Mouse (Mus musculus) gastrocnemius, adult 2 months (tissue): ENCODE measurements around the gene Tedc2. TPM values are rescaled to one million over a fixed set of nuclear protein-coding genes. Genes with fewer than 3 reads are reported as not detected.

Experiments used
- DNase-seq: peaks from one replicate; pipeline ENCODE4 v3.0.0; 2022
- H3K27ac ChIP-seq: fragments of 200-600 bp; 2 replicates; pipeline ENCODE4 v1.8.1; 2022; ENCODE audit warnings: mild to moderate bottlenecking
- H3K4me3 ChIP-seq: fragments of 200-600 bp; 2 replicates; pipeline ENCODE4 v1.8.1; 2022; ENCODE audit warnings: mild to moderate bottlenecking, moderate library complexity
- CTCF ChIP-seq: fragments of 200-600 bp; IDR thresholded peaks from 2 replicates; pipeline ENCODE4 v1.8.1; 2022; ENCODE audit warnings: antibody characterized with exemption, mild to moderate bottlenecking, moderate library complexity
- intact Hi-C: fragments of 180-260 bp; cut with DNase I; formaldehyde crosslinking; loops from one replicate; pipeline ENCODE4 v1.15.1; 2025
- total RNA-seq, 2 experiments: library from RNA; stranded (reverse); gene quantifications; 2 replicates each; pipeline ENCODE4 v1.2.3; 2021

Gene Tedc2
- total RNA-seq, 2 experiments from 2014 or later, result 1.4 to 2.5 TPM

DNA sequence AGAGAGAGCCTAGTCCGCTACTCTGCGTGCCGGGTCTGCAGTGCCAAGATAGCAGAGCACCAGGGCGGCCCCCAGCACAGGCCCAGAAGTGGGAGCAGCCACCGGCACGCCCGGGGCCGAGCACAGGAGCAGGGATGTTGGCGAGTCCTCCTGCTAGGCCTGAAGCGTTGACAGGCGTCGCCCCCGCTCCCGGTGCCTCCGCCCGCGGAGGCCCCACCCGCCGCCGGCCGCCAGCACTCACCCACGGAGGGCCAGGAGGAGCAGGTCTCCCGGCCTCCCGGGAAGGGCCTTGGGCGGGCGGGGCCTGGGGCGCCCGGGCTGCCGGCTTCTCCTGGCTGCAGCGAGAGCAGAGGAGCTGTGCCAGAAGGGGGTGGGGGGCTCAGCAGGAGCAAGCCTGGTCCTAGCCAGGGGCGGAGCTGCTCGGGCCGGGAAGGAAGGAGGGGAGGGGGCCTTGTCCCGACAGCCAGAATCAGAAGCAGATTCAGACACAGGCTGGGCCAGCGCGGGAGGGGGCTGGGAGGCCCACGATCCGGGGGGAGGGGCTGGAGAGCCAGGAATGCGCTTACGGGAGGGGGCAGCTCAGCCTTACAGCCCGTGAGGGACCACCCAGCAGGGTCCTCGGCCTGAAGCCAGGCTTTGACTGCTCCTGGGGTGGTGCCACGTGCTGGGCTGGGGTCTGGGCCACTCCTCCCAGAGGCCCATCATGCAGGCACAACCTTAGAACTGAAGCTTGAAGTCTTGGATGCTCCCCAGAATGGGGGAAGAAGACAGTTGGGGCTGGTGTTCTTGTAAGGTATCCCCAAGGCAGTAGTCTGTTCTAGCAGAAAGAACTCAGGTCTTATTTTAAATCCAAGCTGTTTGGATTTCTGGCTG is 11.4 kb downstream of the Tedc2 start, which contains the start of gene Ntn3:
Gene Ntn3 (minus strand): TSS at position 489 of the 873 bp plus-strand sequence.
- intact Hi-C loops, result no loop called here
- peak; percentile 64 for DNase-seq
- peak within 1 kb of the TSS; percentile 70 for H3K27ac ChIP-seq
- H3K4me3 ChIP-seq, result peak within 1 kb of the TSS; percentile 77
- no peak for TF ChIP-seq CTCF

DNA sequence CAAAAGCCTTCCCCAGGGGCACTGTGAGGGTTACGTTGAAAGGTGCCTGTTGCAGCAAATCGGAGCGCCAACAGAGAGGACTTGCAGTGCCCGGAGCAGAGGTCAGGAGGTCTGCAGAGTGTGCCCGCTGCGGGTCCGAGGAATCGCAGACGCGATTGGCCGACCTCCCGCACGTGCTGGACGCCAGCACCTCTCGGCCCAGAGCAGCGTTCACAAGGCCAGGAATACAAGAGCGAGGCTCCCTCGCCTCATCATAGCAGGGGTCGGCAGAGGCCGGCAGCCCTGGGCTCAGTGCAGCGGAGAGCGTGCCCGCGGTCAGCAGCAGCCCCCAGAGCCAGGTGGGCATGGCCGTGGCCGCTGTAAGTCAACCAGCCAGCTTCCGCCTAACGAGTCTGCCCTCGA is 12.0 kb downstream of the Tedc2 start:
- intact Hi-C loops, result no loop called here
- H3K27ac ChIP-seq, result peak overlapping the region; percentile 70
- no peak for TF ChIP-seq CTCF

DNA sequence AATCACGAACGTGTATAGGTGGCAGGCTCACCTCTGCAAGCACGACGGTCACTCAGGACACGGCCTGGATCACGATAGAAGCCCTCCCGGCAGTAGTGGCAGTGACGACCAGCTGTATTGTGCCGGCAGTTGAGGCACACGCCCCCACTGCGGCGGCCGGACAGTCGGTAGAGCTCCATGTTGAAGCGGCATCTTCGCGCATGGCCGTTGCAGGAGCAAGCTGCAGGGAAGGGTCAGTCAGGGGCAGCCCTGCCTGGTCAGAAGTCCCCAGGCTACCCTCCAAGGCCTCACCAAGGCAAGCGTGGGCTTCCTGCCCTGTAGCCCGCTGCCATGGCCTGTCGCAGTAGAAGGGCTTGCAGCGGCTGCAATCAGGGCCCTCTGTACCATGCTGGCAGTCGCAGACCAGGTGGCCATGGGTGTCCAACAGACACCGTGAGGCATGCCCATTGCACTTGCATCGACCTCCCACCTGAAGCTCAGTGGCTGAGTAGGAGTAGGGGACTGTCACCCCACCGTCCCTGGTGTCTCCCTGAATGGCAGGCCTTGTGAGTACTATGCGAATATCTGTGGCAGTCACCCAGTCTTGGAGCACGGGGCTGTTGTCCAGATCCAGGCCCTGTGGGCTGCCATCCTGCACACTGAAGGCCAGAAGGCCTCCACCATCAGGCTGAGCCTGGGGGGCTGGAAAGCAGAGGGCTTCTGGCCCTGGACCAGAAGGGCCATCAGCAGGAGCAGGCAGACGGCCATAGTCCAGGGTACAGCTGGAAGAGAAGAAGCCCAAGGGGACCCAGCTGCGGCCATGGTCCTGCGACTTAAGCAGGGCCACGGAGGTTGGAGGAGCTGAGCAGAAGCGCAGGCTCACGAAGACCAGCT is 12.6 kb downstream of the Tedc2 start:
- Histone ChIP-seq H3K27ac (peak overlapping the region; percentile 70; the same call in 1 of the 2 replicates), H3K4me3 (peak overlapping the region; percentile 77)

More for the DNA sequence above, 12.0 kb downstream of the Tedc2 start:
- peak; percentile 56 for DNase-seq
- H3K4me3 ChIP-seq, result peak overlapping the region; percentile 77

DNA sequence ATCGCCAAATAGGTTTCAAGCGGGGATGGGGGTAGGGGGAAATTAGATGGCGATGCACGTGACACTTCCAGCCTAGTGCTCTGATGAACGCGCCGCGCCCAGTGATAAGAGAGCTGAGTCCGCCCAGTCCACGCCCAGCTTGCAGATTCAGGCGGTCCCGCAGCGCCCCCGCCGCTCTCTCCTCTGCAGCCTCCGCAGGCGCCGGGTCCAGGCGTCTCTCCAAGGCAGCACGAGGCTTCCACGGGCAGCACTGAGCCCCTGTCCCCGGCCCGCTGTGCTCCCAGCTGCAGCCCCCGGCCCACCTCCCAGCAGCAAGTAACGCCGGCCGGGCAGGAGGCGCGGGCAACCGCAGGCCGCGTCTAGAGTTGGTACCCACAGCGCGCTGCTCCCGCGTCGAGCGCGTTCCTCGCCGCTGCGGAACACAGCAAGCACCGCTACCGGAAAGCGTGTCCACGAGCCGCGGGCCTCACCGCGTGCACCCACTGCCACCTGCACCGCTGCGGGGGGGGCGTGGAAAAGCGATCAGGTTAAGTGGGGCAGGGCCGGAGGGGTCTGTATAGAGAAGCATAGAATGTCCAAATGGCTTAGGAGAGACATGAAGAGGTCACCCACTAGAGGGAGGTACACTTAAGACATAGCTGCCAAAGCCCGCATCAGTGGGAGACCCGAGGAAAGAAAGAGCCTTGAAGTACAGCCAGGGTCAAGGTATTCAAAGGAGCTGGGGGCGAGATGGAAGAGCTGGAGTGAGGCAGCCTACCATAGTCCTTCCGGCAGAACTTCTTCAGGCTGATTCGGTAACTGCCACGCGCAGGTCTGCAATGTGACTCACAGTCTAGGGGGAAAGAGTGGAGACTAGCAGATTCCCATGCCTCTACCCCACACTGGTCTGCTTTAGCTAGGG is 13.9 kb downstream of the Tedc2 start:
- TF ChIP-seq CTCF, result peak; percentile 12; the same call in 1 of the 2 replicates
- Histone ChIP-seq H3K4me3 (peak overlapping the region; percentile 75), H3K27ac (no peak overlapping the region)
- peak; percentile 66 for DNase-seq
- intact Hi-C loops, result no loop called here

More for the DNA sequence above, 12.6 kb downstream of the Tedc2 start:
- TF ChIP-seq CTCF, result no peak
- DNase-seq, result peak; percentile 32
- intact Hi-C loops, result no loop called here

DNA sequence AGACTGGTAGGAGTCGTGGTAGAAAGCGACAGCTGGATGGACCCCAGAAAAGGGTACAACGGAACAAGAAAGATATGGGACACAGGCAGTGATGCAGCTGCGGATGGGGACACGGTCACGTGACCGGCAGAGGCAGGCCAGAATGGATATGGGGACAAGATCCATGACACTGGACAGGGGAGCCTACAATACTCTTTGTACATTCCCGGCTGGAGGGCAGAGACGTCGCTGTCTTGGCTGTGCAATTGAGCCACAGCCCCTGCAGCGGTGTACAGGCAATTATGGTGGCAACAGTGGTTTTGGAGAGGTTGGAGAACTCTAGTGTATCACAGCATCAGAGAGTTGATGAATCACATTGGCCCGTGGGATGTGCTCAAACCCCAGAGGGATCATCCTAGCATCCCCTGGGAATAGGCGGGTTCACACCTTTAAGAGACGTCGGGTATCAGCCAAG is 14.7 kb downstream of the Tedc2 start:
- H3K4me3 ChIP-seq, result peak overlapping the region; percentile 75
- TF ChIP-seq CTCF, result no peak
- peak overlapping the region; percentile 87 for H3K27ac ChIP-seq
- intact Hi-C loops, result no loop called here
- DNase-seq, result peak; percentile 61

DNA sequence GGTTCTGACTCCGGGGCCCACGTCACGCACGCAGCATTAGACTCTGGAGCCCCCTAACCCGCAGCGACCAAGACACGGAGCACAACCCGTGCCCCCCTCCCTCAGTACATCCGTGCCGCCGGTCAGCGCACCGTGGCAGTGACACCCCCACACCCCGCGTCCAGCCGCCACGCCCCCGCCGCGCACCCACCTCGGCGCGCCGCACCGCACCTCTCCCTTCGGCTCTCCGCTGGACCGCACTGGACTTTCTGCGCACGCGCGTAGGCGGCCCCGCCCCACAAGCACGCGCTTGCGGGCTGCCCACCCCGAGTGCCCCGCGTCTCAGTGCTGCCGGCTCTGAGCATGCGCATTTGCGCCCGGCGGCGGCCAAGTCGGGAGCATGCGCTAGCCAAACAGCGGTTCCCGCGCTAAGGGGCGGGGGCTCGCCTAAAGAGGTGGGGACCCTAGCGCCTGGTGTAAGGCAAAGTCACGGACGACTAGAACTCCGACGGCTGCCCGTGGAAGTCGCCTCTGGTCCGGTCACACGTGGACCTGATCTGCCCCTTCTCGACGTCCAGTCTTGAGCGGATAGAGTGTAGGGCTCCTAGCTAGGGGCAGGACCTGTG is 15.3 kb downstream of the Tedc2 start, which contains the start of gene Tbc1d24:
Gene Tbc1d24 (minus strand): TSS at position 279 of the 605 bp plus-strand sequence.
- no peak for TF ChIP-seq CTCF
- Histone ChIP-seq H3K4me3 (peak within 1 kb of the TSS; percentile 75), H3K27ac (peak within 1 kb of the TSS; percentile 87)
- peak; percentile 97 for DNase-seq
- intact Hi-C loops, result no loop called here

DNA sequence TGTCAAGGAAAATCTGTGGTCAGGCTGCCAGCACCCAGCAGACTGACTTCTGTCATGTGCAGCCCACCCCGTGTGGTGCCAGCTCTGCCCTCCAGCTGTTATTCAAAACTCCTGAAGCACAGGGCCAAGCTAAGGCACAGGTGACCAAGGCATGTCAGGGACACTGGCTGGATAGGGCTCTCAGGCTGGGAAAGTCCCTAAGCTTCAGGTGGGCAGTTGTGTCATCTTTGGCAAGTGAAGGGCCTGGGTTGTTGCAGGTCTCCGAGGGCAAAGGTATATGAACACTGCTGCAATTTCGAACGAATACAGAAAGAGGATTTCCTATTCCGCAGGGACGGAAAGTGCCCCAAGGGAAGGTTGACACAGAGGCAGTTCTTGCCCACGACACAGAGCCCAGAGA is 15.8 kb downstream of the Tedc2 start:
- no peak for TF ChIP-seq CTCF
- DNase-seq, result peak; percentile 35
- intact Hi-C loops, result no loop called here
- Histone ChIP-seq H3K4me3 (peak overlapping the region; percentile 75), H3K27ac (peak overlapping the region; percentile 87)

DNA sequence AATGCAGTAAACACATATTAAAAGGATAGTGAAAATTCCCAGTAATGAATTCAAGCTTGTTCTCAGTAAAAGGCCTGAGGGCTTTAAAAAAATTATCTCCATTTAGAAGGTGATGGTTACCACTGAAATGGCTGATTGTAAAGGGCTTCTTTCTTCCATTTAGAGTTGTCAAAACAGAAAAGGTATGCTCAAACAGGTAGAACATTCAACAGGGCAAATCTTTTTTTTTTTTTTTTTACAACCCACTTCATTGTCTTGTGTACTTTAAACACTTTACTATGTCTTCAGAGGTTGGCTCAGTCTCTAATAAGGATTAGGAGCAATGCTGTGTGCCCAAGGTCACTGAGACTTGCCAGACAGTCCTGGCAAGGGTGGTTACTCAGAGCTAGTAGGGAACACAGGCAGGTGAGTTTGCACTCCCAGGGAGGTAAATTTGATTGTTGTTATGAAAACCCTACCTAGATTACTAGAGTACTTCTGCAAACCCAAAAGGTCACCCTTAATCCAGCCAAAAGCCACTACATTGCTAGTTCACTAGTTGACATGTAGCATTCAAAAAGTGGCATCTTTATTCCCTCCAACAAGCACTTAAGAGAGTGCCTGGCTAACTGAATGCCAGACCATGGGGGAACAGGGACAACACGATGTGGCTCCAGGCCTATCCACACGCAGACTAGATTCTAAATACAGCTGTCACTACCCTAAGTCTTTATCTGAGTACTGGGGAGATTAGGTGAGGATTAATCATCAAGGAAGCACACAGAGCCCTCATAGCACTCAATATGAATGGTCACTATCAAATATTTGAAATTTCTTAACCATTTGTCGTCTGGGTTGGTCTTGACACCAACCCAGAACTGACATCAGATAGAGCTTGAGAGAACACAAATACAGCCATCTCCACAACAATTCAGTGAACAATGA is 16.8 kb downstream of the Tedc2 start:
- no peak for TF ChIP-seq CTCF
- no peak for DNase-seq
- Histone ChIP-seq H3K4me3 (0 out of 2 replicates have a peak overlapping the region, but pooled peaks have one; percentile 75), H3K27ac (peak overlapping the region; percentile 87)
- intact Hi-C loops, result no loop called here

DNA sequence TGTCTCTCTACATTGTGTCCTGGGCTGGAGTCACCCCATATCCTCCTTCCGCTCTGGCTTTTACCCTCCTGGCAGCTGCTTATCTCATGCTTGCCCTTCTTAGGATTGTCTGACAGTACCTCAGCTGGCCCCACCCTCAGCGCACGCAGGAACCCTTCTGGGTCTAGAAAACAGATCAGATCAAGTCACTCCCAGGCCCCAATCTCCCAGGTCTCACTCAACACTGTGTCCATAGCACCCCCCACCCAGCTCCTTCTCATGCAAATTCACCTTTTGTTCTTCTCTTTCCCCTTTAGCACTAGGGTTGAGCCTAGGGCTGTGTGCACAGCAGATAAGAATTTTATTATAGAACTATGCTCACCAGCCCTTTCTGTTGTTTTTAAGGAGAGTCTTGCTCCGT is 17.6 kb downstream of the Tedc2 start:
- no peak overlapping the region for H3K27ac ChIP-seq
- no peak overlapping the region for H3K4me3 ChIP-seq

DNA sequence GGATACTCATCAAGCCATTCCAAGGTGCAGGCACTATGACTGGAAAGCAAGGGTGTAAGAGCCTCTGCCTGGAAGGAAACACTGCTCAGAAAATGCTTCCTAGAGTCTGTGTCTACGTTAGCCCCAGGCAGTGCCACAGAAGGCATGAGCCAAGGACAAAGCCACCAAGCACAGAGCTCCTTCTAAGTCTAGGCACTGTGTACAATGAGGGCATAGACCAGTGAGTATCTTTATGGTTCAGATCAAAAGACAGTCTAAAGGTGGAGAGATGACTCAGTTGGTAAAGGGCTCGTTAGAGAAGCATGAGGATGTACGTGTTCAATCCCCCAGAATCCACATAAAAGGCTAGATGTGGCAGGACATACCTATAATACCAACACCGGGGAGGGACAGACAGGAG is 19.6 kb downstream of the Tedc2 start:
- TF ChIP-seq CTCF, result no peak
- Histone ChIP-seq H3K27ac (no peak overlapping the region), H3K4me3 (no peak overlapping the region)
- intact Hi-C loops, result no loop called here
- no peak for DNase-seq

More for the DNA sequence above, 17.6 kb downstream of the Tedc2 start:
- TF ChIP-seq CTCF, result no peak
- no peak for DNase-seq
- intact Hi-C loops, result no loop called here
